Mouse (Mus musculus): Measurements from ENCODE around the gene Fyb2. TPM values are rescaled to one million over a fixed set of nuclear protein-coding genes. Genes with fewer than 3 reads are reported as not detected.

The Fyb2 gene
- polyA plus RNA-seq, 1 experiment from 2014 or later, result 0.07 TPM

DNA sequence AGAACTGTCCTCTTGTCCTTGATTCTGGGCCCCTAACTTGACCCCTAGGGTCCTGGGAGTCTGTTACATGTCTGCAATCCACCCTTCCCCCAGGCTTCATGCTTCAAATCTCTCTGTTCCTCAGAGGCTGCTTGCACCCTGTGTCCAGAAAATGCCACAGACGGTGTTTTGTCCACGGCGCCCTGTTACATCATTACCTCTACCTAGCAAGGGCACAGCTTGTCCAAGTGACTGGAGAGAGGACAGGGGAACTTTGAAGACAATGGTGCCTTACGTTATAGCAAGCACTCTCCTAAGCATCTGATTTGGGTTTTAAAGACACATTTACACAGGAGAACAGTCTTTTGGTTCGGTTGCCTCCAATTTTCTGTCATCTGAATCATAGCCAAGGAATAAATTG is 19.7 kb upstream of the Fyb2 start:
- Histone ChIP-seq H3K27me3 (ENCODE audit: control insufficient read depth, insufficient read depth, low read length) (no peaks in the 10 kb centered on the region), H3K4me1 (ENCODE audit: control insufficient read depth, insufficient read depth, low read length) (0 out of 2 replicates have a peak, but pooled peaks cover 3% of the 10 kb centered on the region), H3K27ac (ENCODE audit: low read depth, low read length) (no peak overlapping the region), H3K36me3 (ENCODE audit: control insufficient read depth, insufficient read depth, low read length) (no peaks in the 10 kb centered on the region), H3K4me2 (no peak overlapping the region), H3K9me3 (ENCODE audit: control insufficient read depth, low read length) (no peaks in the 10 kb centered on the region), H3K4me3 (ENCODE audit: low read depth, low read length) (no peak overlapping the region), H3K9ac (ENCODE audit: low read length) (no peak overlapping the region)
- ATAC-seq (ENCODE audit: low FRiP score), result no peak
- no peak for DNase-seq (ENCODE audit: low spot score, missing footprints)
- WGBS, result 80% methylated on average over 5 of the region's 5 CpGs

DNA sequence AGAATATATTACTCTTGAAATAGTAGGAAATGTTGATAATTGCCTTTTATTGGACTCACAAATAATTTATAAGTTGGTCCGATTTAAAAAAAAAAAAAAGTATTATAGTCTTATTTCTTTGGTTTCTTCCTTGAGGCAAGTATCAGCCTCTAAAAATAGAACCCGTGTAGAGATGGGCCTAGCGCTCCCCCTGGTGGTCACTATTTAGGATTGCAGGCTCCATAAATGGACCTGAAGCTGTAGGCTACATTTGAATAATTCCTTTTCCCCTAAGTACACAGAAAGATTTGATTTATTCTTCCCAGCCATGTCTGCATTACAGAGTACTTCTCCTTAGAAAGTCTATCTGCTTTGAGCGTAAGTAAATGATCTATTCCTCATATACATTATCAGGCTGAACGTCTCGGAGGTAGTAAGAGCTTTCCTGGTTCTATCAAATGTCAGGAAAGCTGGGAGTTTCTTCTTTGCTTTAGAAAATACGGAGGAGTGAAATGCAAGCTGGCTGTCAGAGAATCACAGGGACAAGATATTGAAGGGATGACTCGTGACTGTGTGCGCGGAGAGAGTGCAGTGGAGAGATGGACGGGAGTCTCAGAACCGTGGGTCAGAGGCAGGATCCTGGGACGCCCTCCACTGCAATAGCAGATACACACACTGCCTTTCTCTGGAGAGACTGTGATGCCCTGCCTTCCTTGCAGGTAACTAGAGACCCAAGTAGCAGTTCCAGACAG is 19.1 kb upstream of the Fyb2 start:
- Histone ChIP-seq H3K9me3 (ENCODE audit: control insufficient read depth, low read length) (no peaks in the 10 kb centered on the region), H3K36me3 (ENCODE audit: control insufficient read depth, insufficient read depth, low read length) (no peaks in the 10 kb centered on the region), H3K27me3 (ENCODE audit: control insufficient read depth, insufficient read depth, low read length) (no peaks in the 10 kb centered on the region), H3K27ac (ENCODE audit: low read depth, low read length) (no peak overlapping the region), H3K9ac (ENCODE audit: low read length) (no peak overlapping the region), H3K4me3 (ENCODE audit: low read depth, low read length) (no peak overlapping the region), H3K4me2 (no peak overlapping the region), H3K4me1 (ENCODE audit: control insufficient read depth, insufficient read depth, low read length) (0 out of 2 replicates have a peak, but pooled peaks cover 1% of the 10 kb centered on the region)
- ATAC-seq (ENCODE audit: low FRiP score) (0 out of 2 replicates have a peak, but pooled peaks have one; percentile 24), DNase-seq (ENCODE audit: low spot score, missing footprints) (peak; percentile 91)
- WGBS, result 58% methylated on average over 13 of the region's 13 CpGs

DNA sequence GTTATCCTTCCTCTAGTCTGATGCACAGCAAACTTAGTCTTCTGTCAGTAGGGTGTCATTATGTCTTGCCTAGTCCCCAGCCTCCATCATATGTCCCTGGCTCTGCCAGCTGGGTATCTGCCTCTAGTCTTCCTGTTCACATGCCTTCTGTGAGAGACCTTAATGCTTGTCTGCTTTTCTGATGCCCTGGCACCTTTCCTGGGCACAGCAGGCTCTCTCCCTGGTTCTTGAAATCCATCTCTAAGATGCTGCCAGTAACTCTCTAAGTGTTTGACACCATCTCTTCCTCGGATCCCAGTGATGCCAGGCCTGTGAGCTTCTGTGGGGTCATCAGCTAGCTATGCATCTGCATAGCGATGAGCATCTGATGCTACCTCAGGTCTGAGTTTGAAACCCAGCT is 10.4 kb upstream of the Fyb2 start:
- no peak for DNase-seq (ENCODE audit: low spot score, missing footprints)

DNA sequence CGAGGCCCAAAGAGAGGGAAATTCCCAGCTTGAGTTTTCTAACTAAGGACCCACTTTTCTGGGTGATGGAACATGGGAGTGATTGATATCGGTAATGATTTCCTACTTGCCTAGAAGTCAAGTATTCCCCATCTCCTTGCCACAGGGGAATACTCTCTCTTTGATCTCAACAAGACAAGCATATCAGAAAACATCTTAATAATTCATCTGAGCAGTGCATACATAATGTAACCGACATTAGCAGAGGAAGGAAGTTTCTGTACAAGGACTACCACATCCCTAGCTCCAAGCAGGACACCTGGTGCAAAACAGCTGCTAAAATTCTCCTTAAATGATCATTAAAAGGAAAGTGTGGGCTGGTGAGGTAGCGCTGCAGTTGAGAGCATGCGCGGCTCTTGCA is 8.2 kb upstream of the Fyb2 start:
- H3K27ac ChIP-seq (ENCODE audit: low read depth, low read length), result no peak overlapping the region
- no peaks in the 10 kb centered on the region for H3K36me3 ChIP-seq (ENCODE audit: control insufficient read depth, insufficient read depth, low read length)
- ATAC-seq (ENCODE audit: low FRiP score) (no peak), DNase-seq (ENCODE audit: low spot score, missing footprints) (no peak)
- WGBS, result 85% methylated on average over 6 of the region's 6 CpGs
- no peaks in the 10 kb centered on the region for H3K9me3 ChIP-seq (ENCODE audit: control insufficient read depth, low read length)
- no peaks in the 10 kb centered on the region for H3K4me1 ChIP-seq (ENCODE audit: control insufficient read depth, insufficient read depth, low read length)
- H3K4me2 ChIP-seq, result no peak overlapping the region
- H3K4me3 ChIP-seq (ENCODE audit: low read depth, low read length), result no peak overlapping the region
- no peak overlapping the region for H3K9ac ChIP-seq (ENCODE audit: low read length)
- H3K27me3 ChIP-seq (ENCODE audit: control insufficient read depth, insufficient read depth, low read length), result no peaks in the 10 kb centered on the region

More for the DNA sequence above, 10.4 kb upstream of the Fyb2 start:
- ATAC-seq (ENCODE audit: low FRiP score), result no peak
- Histone ChIP-seq H3K27ac (ENCODE audit: low read depth, low read length) (no peak overlapping the region), H3K9me3 (ENCODE audit: control insufficient read depth, low read length) (no peaks in the 10 kb centered on the region), H3K4me1 (ENCODE audit: control insufficient read depth, insufficient read depth, low read length) (no peaks in the 10 kb centered on the region), H3K9ac (ENCODE audit: low read length) (no peak overlapping the region), H3K27me3 (ENCODE audit: control insufficient read depth, insufficient read depth, low read length) (no peaks in the 10 kb centered on the region), H3K36me3 (ENCODE audit: control insufficient read depth, insufficient read depth, low read length) (no peaks in the 10 kb centered on the region), H3K4me3 (ENCODE audit: low read depth, low read length) (no peak overlapping the region), H3K4me2 (no peak overlapping the region)
- WGBS, result 83% methylated on average over 2 of the region's 2 CpGs

DNA sequence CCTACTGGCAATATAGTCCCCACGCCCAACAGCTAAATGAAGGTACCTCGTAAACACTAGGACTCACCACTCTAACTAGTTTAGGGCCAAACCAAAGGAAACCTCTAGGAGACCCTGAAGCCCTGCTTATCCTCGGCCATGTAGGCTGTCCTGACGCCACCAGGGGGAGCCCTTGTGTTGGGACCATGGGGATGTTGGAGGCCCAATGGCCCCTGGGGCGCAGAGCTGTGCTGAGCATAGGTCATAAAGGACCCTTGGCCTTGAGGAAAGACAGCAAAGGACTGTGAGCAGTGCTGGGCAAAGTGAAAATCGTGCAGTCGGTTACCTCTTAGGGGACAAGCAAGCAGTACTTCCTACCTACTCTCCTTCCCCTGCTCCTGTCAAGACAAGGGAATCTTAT is 1.6 kb upstream of the Fyb2 start:
- 35% methylated on average over 7 of the region's 7 CpGs for WGBS
- H3K27ac ChIP-seq (ENCODE audit: low read depth, low read length), result no peak overlapping the region
- H3K4me3 ChIP-seq (ENCODE audit: low read depth, low read length), result no peak overlapping the region
- no peak overlapping the region for H3K4me2 ChIP-seq
- no peaks in the 10 kb centered on the region for H3K9me3 ChIP-seq (ENCODE audit: control insufficient read depth, low read length)
- DNase-seq (ENCODE audit: low spot score, missing footprints) (peak; percentile 93), ATAC-seq (ENCODE audit: low FRiP score) (peak; percentile 66; the same call in 1 of the 2 replicates)
- no peak overlapping the region for H3K9ac ChIP-seq (ENCODE audit: low read length)
- no peaks in the 10 kb centered on the region; the same call in 1 of the 2 replicates for H3K27me3 ChIP-seq (ENCODE audit: control insufficient read depth, insufficient read depth, low read length)
- peaks cover 3% of the 10 kb centered on the region; the same call in 1 of the 2 replicates for H3K4me1 ChIP-seq (ENCODE audit: control insufficient read depth, insufficient read depth, low read length)
- H3K36me3 ChIP-seq (ENCODE audit: control insufficient read depth, insufficient read depth, low read length), result no peaks in the 10 kb centered on the region

DNA sequence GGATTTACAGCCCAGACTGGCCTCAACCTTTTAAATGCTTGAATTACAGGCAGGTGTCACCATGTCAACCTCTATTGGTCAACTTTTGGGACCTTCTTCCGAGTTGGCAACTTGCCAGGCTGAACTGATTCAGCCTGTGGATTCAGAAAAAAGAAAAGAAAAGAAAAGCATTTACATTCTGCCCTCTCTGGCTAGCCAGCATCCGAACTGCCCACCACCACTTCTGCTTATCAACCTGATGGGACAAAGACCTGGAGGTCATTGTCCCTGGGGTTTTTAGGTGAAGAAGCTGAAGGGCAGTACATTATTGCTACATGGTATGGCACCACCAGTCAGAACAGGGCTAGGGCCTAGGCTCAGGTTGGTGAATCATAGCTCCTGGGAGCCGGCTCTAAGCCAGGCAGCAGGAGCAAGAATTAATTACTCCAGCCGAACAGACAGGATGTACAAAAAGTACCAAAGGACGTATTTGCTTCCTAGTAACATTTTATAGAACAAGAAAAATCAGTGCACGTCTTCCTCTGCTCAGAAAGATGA is 1.5 kb downstream of the Fyb2 start:
- no peak for ATAC-seq (ENCODE audit: low FRiP score)
- H3K4me2 ChIP-seq, result no peak overlapping the region
- H3K27ac ChIP-seq (ENCODE audit: low read depth, low read length), result no peak overlapping the region
- peaks cover 3% of the 10 kb centered on the region; the same call in 1 of the 2 replicates for H3K4me1 ChIP-seq (ENCODE audit: control insufficient read depth, insufficient read depth, low read length)
- WGBS, result 80% methylated on average over 6 of the region's 6 CpGs
- H3K27me3 ChIP-seq (ENCODE audit: control insufficient read depth, insufficient read depth, low read length), result no peaks in the 10 kb centered on the region; the same call in 1 of the 2 replicates
- no peaks in the 10 kb centered on the region for H3K9me3 ChIP-seq (ENCODE audit: control insufficient read depth, low read length)
- H3K4me3 ChIP-seq (ENCODE audit: low read depth, low read length), result no peak overlapping the region
- DNase-seq (ENCODE audit: low spot score, missing footprints), result no peak
- no peak overlapping the region for H3K9ac ChIP-seq (ENCODE audit: low read length)
- no peaks in the 10 kb centered on the region for H3K36me3 ChIP-seq (ENCODE audit: control insufficient read depth, insufficient read depth, low read length)

DNA sequence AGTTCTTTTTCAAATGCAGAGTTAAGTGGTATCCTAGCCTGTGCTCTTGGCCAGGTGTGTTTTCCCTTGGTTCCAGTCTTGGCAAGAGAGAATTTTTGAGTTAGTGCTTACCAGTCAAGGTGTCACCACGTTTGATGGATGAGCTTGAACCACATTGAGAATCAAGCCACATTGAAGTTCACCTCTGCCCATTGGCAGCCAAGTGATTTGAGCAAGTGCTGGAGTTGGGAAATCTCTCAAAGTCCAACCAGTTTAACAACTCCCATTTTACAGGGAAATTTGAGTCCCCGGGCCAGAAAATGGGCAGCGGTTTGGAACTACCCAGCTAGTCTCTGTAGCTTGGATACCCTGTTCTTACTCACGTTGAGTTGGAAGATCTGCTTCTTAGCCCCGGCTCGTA is 4.8 kb downstream of the Fyb2 start:
- Histone ChIP-seq H3K4me2 (no peak overlapping the region), H3K27me3 (ENCODE audit: control insufficient read depth, insufficient read depth, low read length) (no peaks in the 10 kb centered on the region; the same call in 1 of the 2 replicates), H3K27ac (ENCODE audit: low read depth, low read length) (no peak overlapping the region), H3K9ac (ENCODE audit: low read length) (no peak overlapping the region), H3K9me3 (ENCODE audit: control insufficient read depth, low read length) (no peaks in the 10 kb centered on the region), H3K36me3 (ENCODE audit: control insufficient read depth, insufficient read depth, low read length) (no peaks in the 10 kb centered on the region), H3K4me3 (ENCODE audit: low read depth, low read length) (no peak overlapping the region), H3K4me1 (ENCODE audit: control insufficient read depth, insufficient read depth, low read length) (peaks cover 3% of the 10 kb centered on the region; the same call in 1 of the 2 replicates)
- 86% methylated on average over 6 of the region's 6 CpGs for WGBS
- no peak for DNase-seq (ENCODE audit: low spot score, missing footprints)
- ATAC-seq (ENCODE audit: low FRiP score), result no peak

DNA sequence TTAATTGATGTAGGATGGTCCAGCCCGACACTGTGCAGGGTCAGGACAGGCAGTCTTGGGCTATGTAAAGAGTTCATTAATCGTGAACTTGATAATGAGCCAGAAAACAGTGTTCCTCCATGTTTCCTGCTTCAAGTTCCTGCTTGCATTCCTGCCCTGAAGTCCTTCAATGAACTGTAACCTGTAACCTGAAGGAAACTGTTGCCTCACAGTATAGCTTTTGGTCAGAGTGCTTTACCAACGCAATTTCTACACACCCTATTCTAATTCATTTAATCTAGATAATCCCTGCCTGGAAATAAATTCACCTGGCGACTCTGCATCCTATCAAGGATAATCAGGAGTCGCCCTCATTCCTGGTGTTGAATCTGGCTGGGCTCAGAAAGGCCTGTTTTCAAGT is 12.1 kb downstream of the Fyb2 start:
- Histone ChIP-seq H3K4me1 (ENCODE audit: control insufficient read depth, insufficient read depth, low read length) (no peaks in the 10 kb centered on the region), H3K27ac (ENCODE audit: low read depth, low read length) (no peak overlapping the region), H3K36me3 (ENCODE audit: control insufficient read depth, insufficient read depth, low read length) (no peaks in the 10 kb centered on the region), H3K9ac (ENCODE audit: low read length) (no peak overlapping the region), H3K4me3 (ENCODE audit: low read depth, low read length) (no peak overlapping the region), H3K9me3 (ENCODE audit: control insufficient read depth, low read length) (no peaks in the 10 kb centered on the region), H3K27me3 (ENCODE audit: control insufficient read depth, insufficient read depth, low read length) (no peaks in the 10 kb centered on the region), H3K4me2 (no peak overlapping the region)
- no peak for ATAC-seq (ENCODE audit: low FRiP score)
- no peak for DNase-seq (ENCODE audit: low spot score, missing footprints)
- 87% methylated on average over 5 of the region's 5 CpGs for WGBS

DNA sequence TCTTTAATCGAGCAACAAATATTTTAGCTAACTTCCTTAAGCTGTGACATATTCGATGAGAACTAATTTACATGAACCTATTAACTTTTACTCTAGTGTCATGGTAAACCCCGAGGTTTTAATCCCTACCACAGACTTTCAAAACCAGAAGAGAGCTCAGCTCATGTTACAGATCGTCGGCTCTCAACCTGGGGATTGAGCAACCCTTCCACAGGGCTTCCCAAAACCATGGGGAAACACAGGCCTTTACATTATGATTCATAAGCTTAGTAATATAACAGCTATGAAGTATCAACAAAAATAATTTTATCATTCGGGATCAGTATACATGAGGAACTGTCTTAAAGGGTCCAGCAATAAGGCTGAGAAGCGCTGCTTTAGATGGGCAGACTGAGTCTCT is 15.9 kb downstream of the Fyb2 start:
- H3K27ac ChIP-seq (ENCODE audit: low read depth, low read length), result no peak overlapping the region
- H3K9me3 ChIP-seq (ENCODE audit: control insufficient read depth, low read length), result no peaks in the 10 kb centered on the region
- WGBS, result 87% methylated on average over 7 of the region's 7 CpGs
- H3K9ac ChIP-seq (ENCODE audit: low read length), result no peak overlapping the region
- no peak overlapping the region for H3K4me2 ChIP-seq
- ATAC-seq (ENCODE audit: low FRiP score), result no peak
- no peak overlapping the region for H3K4me3 ChIP-seq (ENCODE audit: low read depth, low read length)
- H3K4me1 ChIP-seq (ENCODE audit: control insufficient read depth, insufficient read depth, low read length), result no peaks in the 10 kb centered on the region
- no peaks in the 10 kb centered on the region for H3K27me3 ChIP-seq (ENCODE audit: control insufficient read depth, insufficient read depth, low read length)
- no peak for DNase-seq (ENCODE audit: low spot score, missing footprints)
- H3K36me3 ChIP-seq (ENCODE audit: control insufficient read depth, insufficient read depth, low read length), result no peaks in the 10 kb centered on the region

All from midbrain, embryonic 11.5 days (tissue).